Mouse (Mus musculus): ENCODE data around the gene D430041D05Rik.

- TF ChIP-seq CTCF (conservative IDR thresholded peaks at IDR 0.05 in 1 of 2, IDR thresholded peaks at IDR 0.05 in 1 of 2; ENCODE audit: low read depth in 2 of 2, low read length in 2 of 2) (no peak), ZNF384 (IDR thresholded peaks at IDR 0.05; ENCODE audit: low read depth, low read length) (no peak), RAD21 (IDR thresholded peaks at IDR 0.05; ENCODE audit: low read depth, low read length) (no peak), UBTF (IDR thresholded peaks at IDR 0.05; ENCODE audit: low read depth, low read length) (no peak), POLR2A (IDR thresholded peaks at IDR 0.05; ENCODE audit: low read depth, low read length) (no peak), MAX (IDR thresholded peaks at IDR 0.05; ENCODE audit: low read length) (no peak), CHD1 (IDR thresholded peaks at IDR 0.05; ENCODE audit: low read depth, low read length) (no peak), EP300 (IDR thresholded peaks at IDR 0.05; ENCODE audit: low read length) (no peak), USF1 (IDR thresholded peaks at IDR 0.05; ENCODE audit: low read depth, low read length) (no peak), USF2 (conservative IDR thresholded peaks at IDR 0.05; ENCODE audit: low read depth, low read length) (no peak), SIN3A (IDR thresholded peaks at IDR 0.05; ENCODE audit: low read length) (no peak)
Measured at GRCm38 (mm10) chr2:104099946-104100345, 310.9 kb downstream of the D430041D05Rik start.
